Mouse (Mus musculus) forebrain, embryonic 11.5 days (tissue): Measurements from ENCODE around the gene Arhgap23. TPM values are rescaled to one million over a fixed set of nuclear protein-coding genes. Genes with fewer than 3 reads are reported as not detected.

ENCODE experiments used
- ATAC-seq: fragments of 200-750 bp; cut with Nextera tagmentation; replicated peaks from 2 replicates; pipeline ENCODE4 v1.8.0; 2017; ENCODE audit warnings: moderate TSS enrichment; ENCODE audit not compliant: low FRiP score
- DNase-seq: peaks from one replicate; pipeline ENCODE4 v3.0.0-alpha.2; 2017; ENCODE audit warnings: low spot score
- H3K27ac ChIP-seq: fragments of 300-500 bp; sonication (generic); 2 replicates; pipeline ENCODE4 v1.5.1; 2014; ENCODE audit warnings: low read depth, low read length
- H3K27me3 ChIP-seq: fragments of 300-500 bp; sonication (generic); 2 replicates; pipeline ENCODE4 v1.6.1; 2014; ENCODE audit warnings: mild to moderate bottlenecking, low read length, mixed read lengths; ENCODE audit not compliant: control insufficient read depth, insufficient read depth
- H3K36me3 ChIP-seq: fragments of 300-500 bp; sonication (generic); 2 replicates; pipeline ENCODE4 v1.6.1; 2014; ENCODE audit warnings: mild to moderate bottlenecking, low read length, moderate library complexity, mixed read lengths; ENCODE audit not compliant: control insufficient read depth, insufficient read depth
- H3K4me1 ChIP-seq: fragments of 300-500 bp; sonication (generic); replicated peaks from 2 replicates; pipeline ENCODE4 v1.6.1; 2014; ENCODE audit warnings: low read length, mixed read lengths; ENCODE audit not compliant: control insufficient read depth, insufficient read depth
- H3K4me2 ChIP-seq: fragments of 300-500 bp; sonication (generic); 2 replicates; pipeline ENCODE4 v1.6.1; 2014; ENCODE audit warnings: low read depth, mild to moderate bottlenecking, low read length, moderate library complexity, mixed read lengths; ENCODE audit not compliant: severe bottlenecking
- H3K4me3 ChIP-seq: fragments of 300-500 bp; sonication (generic); 2 replicates; pipeline ENCODE4 v1.5.1; 2014; ENCODE audit warnings: low read depth, low read length
- H3K9ac ChIP-seq: fragments of 300-500 bp; sonication (generic); 2 replicates; pipeline ENCODE4 v1.6.1; 2014; ENCODE audit warnings: low read length
- H3K9me3 ChIP-seq: fragments of 300-500 bp; sonication (generic); 2 replicates; pipeline ENCODE4 v1.6.1; 2016; ENCODE audit warnings: low read length, mixed read lengths; ENCODE audit not compliant: control insufficient read depth
- WGBS: fragments of 180-500 bp; shearing (Covaris S2); extraction: QIAGEN DNeasy Blood & Tissue Kit; methylation state at CpG from one replicate; pipeline ENCODE4 v1.1.7; 2014; 5-methylcytosine and 5-hydroxymethylcytosine counted together
- polyA plus RNA-seq: library from polyadenylated mRNA; unstranded; fragments of >200 nt; fragmentation: Nextera tagmentation; extraction: Ambion mirVana; gene quantifications from 2 replicates; pipeline ENCODE4 v1.2.1, GENCODE M21; 2014

Gene Arhgap23
- polyA plus RNA-seq, 1 experiment from 2014 or later = 3.2 TPM

DNA sequence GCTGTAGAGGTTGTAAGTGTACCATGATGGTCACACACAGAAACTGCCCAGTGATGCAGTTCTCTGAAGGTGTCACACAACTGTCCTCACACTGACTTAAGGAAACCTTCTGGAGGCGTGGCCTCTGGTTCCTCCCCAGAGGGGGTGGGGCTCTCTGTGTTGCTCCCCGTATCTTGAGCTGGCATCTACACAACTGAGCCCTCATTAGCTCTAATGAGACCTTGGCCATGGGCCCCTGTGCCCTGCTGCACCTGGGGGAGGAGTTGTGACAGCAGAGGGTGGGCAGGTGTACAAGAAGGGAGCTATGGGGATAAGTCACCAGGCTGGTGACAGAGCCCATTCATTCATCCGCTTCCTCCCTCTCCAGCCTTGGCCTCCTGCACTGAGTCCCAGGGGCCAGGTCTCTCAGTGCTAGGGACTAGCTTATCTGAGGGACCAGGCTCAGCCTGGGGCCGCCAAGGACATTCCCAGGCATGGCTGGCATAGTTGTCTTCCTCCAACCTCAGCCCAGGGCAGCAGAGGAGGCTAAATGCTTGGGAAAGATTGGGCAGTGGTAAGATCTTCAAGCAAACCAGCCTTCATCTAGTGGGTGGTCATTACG, 8.9 kb downstream of the Arhgap23 start:
- Histone ChIP-seq H3K36me3 (no peaks in the 10 kb centered on the region), H3K4me3 (no peak overlapping the region), H3K9ac (no peak overlapping the region), H3K4me2 (no peak overlapping the region), H3K4me1 (peaks cover 8% of the 10 kb centered on the region; the same call in 1 of the 2 replicates), H3K27me3 (no peaks in the 10 kb centered on the region), H3K27ac (no peak overlapping the region), H3K9me3 (no peaks in the 10 kb centered on the region)
- no peak for ATAC-seq
- DNase-seq = no peak
- WGBS = 61% methylated on average over 5 of the region's 5 CpGs

DNA sequence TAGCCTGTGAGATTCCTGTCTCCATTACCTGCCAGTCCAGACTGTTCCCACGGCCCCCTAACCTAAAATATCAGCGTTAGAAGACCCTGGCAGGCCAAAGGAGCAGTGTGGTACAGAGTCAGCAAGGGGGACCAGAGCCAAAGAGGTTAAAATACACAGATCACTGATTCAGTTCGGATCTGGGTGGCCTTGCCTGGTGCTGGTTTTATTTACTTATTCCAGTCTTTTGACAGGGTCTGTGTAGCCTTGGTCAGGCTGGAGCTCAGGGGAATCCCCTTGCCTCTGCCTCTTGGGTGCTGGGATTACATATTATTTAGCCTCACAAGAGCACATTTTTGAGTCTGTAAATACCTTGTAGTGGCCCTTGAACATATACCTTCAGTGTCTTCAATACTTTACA, 9.5 kb downstream of the Arhgap23 start:
- 0 out of 2 replicates have a peak, but pooled peaks cover 3% of the 10 kb centered on the region for H3K27me3 ChIP-seq
- peaks cover 8% of the 10 kb centered on the region; the same call in 1 of the 2 replicates for H3K4me1 ChIP-seq
- H3K9me3 ChIP-seq = no peaks in the 10 kb centered on the region
- no peaks in the 10 kb centered on the region for H3K36me3 ChIP-seq
- H3K9ac ChIP-seq = no peak overlapping the region
- 79% methylated on average over 3 of the region's 3 CpGs for WGBS
- no peak overlapping the region for H3K27ac ChIP-seq
- DNase-seq (no peak), ATAC-seq (no peak)
- no peak overlapping the region for H3K4me3 ChIP-seq
- no peak overlapping the region for H3K4me2 ChIP-seq

GRCm38 (mm10) chr11:97427794-97428725, 12.7 kb downstream of the Arhgap23 start:
- ATAC-seq = peak; percentile 76
- Histone ChIP-seq H3K27ac (no peak overlapping the region; the same call in 1 of the 2 replicates), H3K4me3 (peak overlapping the region; percentile 25), H3K4me1 (peaks cover 8% of the 10 kb centered on the region; the same call in 1 of the 2 replicates), H3K9ac (peak overlapping the region; percentile 27; the same call in 1 of the 2 replicates), H3K36me3 (no peaks in the 10 kb centered on the region), H3K4me2 (peak overlapping the region; percentile 66), H3K27me3 (0 out of 2 replicates have a peak, but pooled peaks cover 3% of the 10 kb centered on the region), H3K9me3 (no peaks in the 10 kb centered on the region)
- under 1% methylated on average over 32 of the region's 32 CpGs for WGBS
- DNase-seq = peak; percentile 87

GRCm38 (mm10) chr11:97428726-97429077, 13.4 kb downstream of the Arhgap23 start:
- Histone ChIP-seq H3K36me3 (no peaks in the 10 kb centered on the region), H3K9ac (no peak overlapping the region), H3K4me1 (peaks cover 8% of the 10 kb centered on the region; the same call in 1 of the 2 replicates), H3K27ac (no peak overlapping the region; the same call in 1 of the 2 replicates), H3K4me3 (peak overlapping the region; percentile 25), H3K9me3 (no peaks in the 10 kb centered on the region), H3K4me2 (peak overlapping the region; percentile 66), H3K27me3 (0 out of 2 replicates have a peak, but pooled peaks cover 3% of the 10 kb centered on the region)
- WGBS = 49% methylated on average over 4 of the region's 4 CpGs
- no peak; the same call in 1 of the 2 replicates for ATAC-seq
- no peak for DNase-seq

GRCm38 (mm10) chr11:97429615-97430014, 14.3 kb downstream of the Arhgap23 start:
- ATAC-seq (no peak), DNase-seq (no peak)
- Histone ChIP-seq H3K27ac (no peak overlapping the region), H3K27me3 (0 out of 2 replicates have a peak, but pooled peaks cover 3% of the 10 kb centered on the region), H3K4me1 (peaks cover 9% of the 10 kb centered on the region), H3K9me3 (no peaks in the 10 kb centered on the region), H3K9ac (no peak overlapping the region), H3K4me2 (no peak overlapping the region), H3K4me3 (no peak overlapping the region), H3K36me3 (no peaks in the 10 kb centered on the region)
- WGBS = 83% methylated on average over 8 of the region's 8 CpGs

DNA sequence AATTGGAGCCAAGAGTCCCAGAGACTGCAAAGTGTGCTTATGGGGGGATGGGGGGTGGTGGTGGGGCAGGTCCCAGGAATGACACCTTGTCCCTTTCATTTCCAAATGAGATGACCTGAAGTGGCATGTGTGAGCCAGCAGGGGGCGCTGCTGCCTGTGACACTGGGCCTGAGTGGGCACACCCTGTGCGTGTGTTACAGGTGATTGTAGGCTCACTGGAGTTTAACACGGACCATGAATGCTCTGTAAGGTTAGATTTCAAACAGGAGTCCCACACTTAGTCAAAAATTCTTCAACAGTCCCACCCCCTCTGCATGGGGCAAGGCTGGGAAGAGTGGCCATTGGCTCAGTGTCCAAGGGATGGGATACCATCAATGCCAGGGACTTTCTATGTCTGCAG, 16.7 kb downstream of the Arhgap23 start:
- 3% methylated on average over 3 of the region's 3 CpGs for WGBS
- ATAC-seq = no peak
- Histone ChIP-seq H3K36me3 (no peaks in the 10 kb centered on the region), H3K9me3 (no peaks in the 10 kb centered on the region), H3K4me2 (no peak overlapping the region), H3K4me3 (no peak overlapping the region), H3K27me3 (0 out of 2 replicates have a peak, but pooled peaks cover 3% of the 10 kb centered on the region), H3K4me1 (peaks cover 17% of the 10 kb centered on the region), H3K27ac (no peak overlapping the region), H3K9ac (no peak overlapping the region)
- DNase-seq = no peak

- Histone ChIP-seq H3K4me1 (peaks cover 13% of the 10 kb centered on the region), H3K9ac (no peak overlapping the region), H3K4me3 (no peak overlapping the region), H3K4me2 (no peak overlapping the region), H3K9me3 (no peaks in the 10 kb centered on the region), H3K27me3 (0 out of 2 replicates have a peak, but pooled peaks cover 3% of the 10 kb centered on the region), H3K36me3 (no peaks in the 10 kb centered on the region), H3K27ac (no peak overlapping the region)
- peak; percentile 47 for DNase-seq
- ATAC-seq = no peak
- 90% methylated on average over 8 of the region's 8 CpGs for WGBS
Measured at GRCm38 (mm10) chr11:97432983-97433539, 17.7 kb downstream of the Arhgap23 start.

- H3K27me3 ChIP-seq = peaks cover 8% of the 10 kb centered on the region
- peaks cover 10% of the 10 kb centered on the region for H3K4me1 ChIP-seq
- no peak overlapping the region for H3K9ac ChIP-seq
- ATAC-seq (no peak), DNase-seq (no peak)
- H3K36me3 ChIP-seq = no peaks in the 10 kb centered on the region
- H3K27ac ChIP-seq = no peak overlapping the region
- no peak overlapping the region for H3K4me2 ChIP-seq
- no peaks in the 10 kb centered on the region for H3K9me3 ChIP-seq
- H3K4me3 ChIP-seq = no peak overlapping the region
- 79% methylated on average over 8 of the region's 8 CpGs for WGBS
Measured at GRCm38 (mm10) chr11:97434121-97434520, 18.8 kb downstream of the Arhgap23 start.
